Mouse (Mus musculus) cerebellum, adult 2 months (tissue): ENCODE measurements at regions not wholly inside any gene's neighbourhood (a gene's known extent, or its start where the extent isn't known, plus 50 kb on each side); places are given as distances from the start of the nearest gene placed in this dataset.

Experiments used
- DNase-seq, 2 experiments: peaks; one replicate each; pipeline ENCODE4 v3.0.0; 2021
- H3K27ac ChIP-seq: fragments of 200-500 bp; 2 replicates; pipeline ENCODE4 v1.5.1; 2012; ENCODE audit warnings: low read length, control low read depth, inconsistent platforms; ENCODE audit not compliant: insufficient read depth
- H3K27me3 ChIP-seq: fragments of 200-500 bp; 2 replicates; pipeline ENCODE4 v1.6.1; 2012; ENCODE audit warnings: inconsistent platforms, mild to moderate bottlenecking, low read length, moderate library complexity; ENCODE audit not compliant: control insufficient read depth, insufficient read depth
- H3K4me1 ChIP-seq: fragments of 200-500 bp; 2 replicates; pipeline ENCODE4 v1.6.1; 2011; ENCODE audit warnings: low read length; ENCODE audit not compliant: control insufficient read depth, insufficient read depth
- H3K4me3 ChIP-seq: fragments of 200-500 bp; replicated peaks from 2 replicates; pipeline ENCODE3; 2011; ENCODE audit warnings: mild to moderate bottlenecking, low read depth, low read length, control low read depth; ENCODE audit not compliant: insufficient read depth
- CTCF ChIP-seq: fragments of 200-500 bp; IDR thresholded peaks from 2 replicates; pipeline ENCODE4 v1.5.1; 2011; ENCODE audit warnings: low read depth, mild to moderate bottlenecking, control low read depth, low read length, moderate library complexity, borderline replicate concordance; ENCODE audit not compliant: insufficient read depth
- POLR2A ChIP-seq: fragments of 200-500 bp; IDR thresholded peaks from 2 replicates; pipeline ENCODE4 v1.6.1; 2011; ENCODE audit warnings: low read length, control low read depth, borderline replicate concordance; ENCODE audit not compliant: insufficient read depth
- WGBS: fragments of 180-500 bp; shearing (Covaris S2); methylation state at CpG from one replicate; pipeline ENCODE4 v1.1.7; 2018; 5-methylcytosine and 5-hydroxymethylcytosine counted together

DNA sequence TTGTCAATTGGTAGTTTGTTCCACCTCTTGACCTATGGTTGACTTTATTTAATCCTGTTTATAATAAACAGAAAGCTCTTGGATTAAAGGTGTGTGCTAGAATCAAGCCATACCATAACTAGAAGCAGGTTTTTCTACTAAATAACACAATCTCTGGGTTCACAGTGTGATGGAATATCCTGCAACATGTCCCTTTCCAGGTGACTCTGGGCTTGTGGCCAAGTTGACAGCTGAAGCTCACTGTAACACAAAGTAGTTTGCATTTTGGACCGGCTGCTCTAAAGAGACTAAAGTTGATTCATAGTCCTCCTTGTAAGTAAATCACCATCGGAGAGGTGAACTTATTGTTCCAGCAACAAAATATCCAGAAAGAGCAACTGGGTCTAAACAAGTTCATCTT lies 149.3 kb upstream of the Kctd3 start:
- peaks cover 2% of the 10 kb centered on the region; the same call in 1 of the 2 replicates for H3K4me1 ChIP-seq
- no peak for TF ChIP-seq POLR2A
- TF ChIP-seq CTCF, result no peak
- H3K27ac ChIP-seq, result no peak overlapping the region
- WGBS, result 5% methylated on average over 2 of the region's 2 CpGs
- H3K27me3 ChIP-seq, result no peaks in the 10 kb centered on the region
- DNase-seq, result peak; percentile 61 to 80
- H3K4me3 ChIP-seq, result no peak overlapping the region

DNA sequence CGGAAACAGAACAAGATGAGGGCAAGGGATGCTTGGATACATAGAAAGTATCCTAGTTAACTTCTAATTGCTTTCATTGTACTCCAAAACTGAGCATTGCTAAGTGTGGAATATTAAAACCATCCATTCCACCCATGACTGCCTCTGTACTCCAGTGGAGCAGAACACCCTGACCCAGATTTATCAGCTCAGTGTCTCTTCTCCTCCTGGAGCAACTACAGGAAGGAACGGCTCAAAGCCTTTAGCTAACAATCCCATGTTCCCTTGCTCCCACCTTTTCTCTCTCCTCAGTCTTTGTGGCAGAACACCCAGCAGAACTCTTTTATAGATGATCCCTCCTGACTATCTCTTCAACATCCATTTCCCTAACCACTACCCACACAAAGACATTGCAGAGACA lies 146.7 kb upstream of the Kctd3 start:
- no peak for TF ChIP-seq CTCF
- no peak for TF ChIP-seq POLR2A
- H3K4me3 ChIP-seq, result no peak overlapping the region
- no peak overlapping the region for H3K27ac ChIP-seq
- H3K27me3 ChIP-seq, result no peaks in the 10 kb centered on the region
- WGBS, result 80% methylated on average over 2 of the region's 2 CpGs
- DNase-seq, result peak in 1 of 2 experiments; percentile 8
- peaks cover 2% of the 10 kb centered on the region; the same call in 1 of the 2 replicates for H3K4me1 ChIP-seq

GRCm38 (mm10) chr1:189153150-189153549 lies 145.5 kb upstream of the Kctd3 start:
- no peak overlapping the region for H3K27ac ChIP-seq
- no peak overlapping the region for H3K4me3 ChIP-seq
- H3K27me3 ChIP-seq, result no peaks in the 10 kb centered on the region
- TF ChIP-seq CTCF, result no peak
- no peak for TF ChIP-seq POLR2A
- DNase-seq, result no peak
- 72% methylated on average over 10 of the region's 10 CpGs for WGBS
- peaks cover 2% of the 10 kb centered on the region; the same call in 1 of the 2 replicates for H3K4me1 ChIP-seq

- WGBS, result 33% methylated on average over 9 of the region's 9 CpGs
- no peak overlapping the region for H3K27ac ChIP-seq
Measured at GRCm38 (mm10) chr1:189142982-189143451, 135.4 kb upstream of the Kctd3 start.

GRCm38 (mm10) chr1:189142551-189142950 lies 134.9 kb upstream of the Kctd3 start:
- no peaks in the 10 kb centered on the region; the same call in 1 of the 2 replicates for H3K27me3 ChIP-seq
- H3K4me1 ChIP-seq, result no peaks in the 10 kb centered on the region
- DNase-seq, result no peak
- WGBS, result 57% methylated on average over 7 of the region's 7 CpGs
- no peak overlapping the region for H3K27ac ChIP-seq
- no peak for TF ChIP-seq CTCF
- no peak for TF ChIP-seq POLR2A
- H3K4me3 ChIP-seq, result no peak overlapping the region

More at GRCm38 (mm10) chr1:189142982-189143451, 135.4 kb upstream of the Kctd3 start:
- Histone ChIP-seq H3K4me3 (no peak overlapping the region), H3K27me3 (no peaks in the 10 kb centered on the region; the same call in 1 of the 2 replicates), H3K4me1 (no peaks in the 10 kb centered on the region)
- no peak for DNase-seq
- no peak for TF ChIP-seq POLR2A
- no peak for TF ChIP-seq CTCF

DNA sequence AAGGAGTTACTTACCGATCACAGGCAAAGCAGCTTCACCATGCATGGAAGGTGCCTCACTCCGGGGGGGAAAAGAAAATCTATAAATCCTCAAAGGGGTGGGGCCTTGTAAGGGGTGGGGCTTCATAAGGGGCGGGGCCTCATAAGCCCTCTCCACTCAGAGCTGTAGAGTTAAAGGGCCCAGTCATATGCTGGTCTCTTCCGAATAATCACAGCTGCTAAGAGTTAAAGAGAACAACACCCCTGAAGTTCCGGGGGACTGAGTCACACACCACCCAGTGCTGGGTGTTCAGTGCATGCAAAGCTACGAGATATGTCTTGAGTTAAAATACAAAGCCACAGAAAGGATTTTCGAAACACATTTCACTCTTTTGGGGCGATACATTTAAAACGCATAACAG lies 134.1 kb upstream of the Kctd3 start:
- Histone ChIP-seq H3K27ac (no peak overlapping the region), H3K27me3 (no peaks in the 10 kb centered on the region; the same call in 1 of the 2 replicates), H3K4me1 (no peaks in the 10 kb centered on the region; the same call in 1 of the 2 replicates), H3K4me3 (no peak overlapping the region)
- DNase-seq, result no peak
- 92% methylated on average over 9 of the region's 9 CpGs for WGBS
- TF ChIP-seq POLR2A (no peak), CTCF (no peak)

- no peak overlapping the region for H3K27ac ChIP-seq
- no peaks in the 10 kb centered on the region; the same call in 1 of the 2 replicates for H3K27me3 ChIP-seq
- H3K4me3 ChIP-seq, result no peak overlapping the region
- TF ChIP-seq CTCF, result no peak
- no peak for TF ChIP-seq POLR2A
- 52% methylated on average over 7 of the region's 7 CpGs for WGBS
- no peak for DNase-seq
- no peaks in the 10 kb centered on the region; the same call in 1 of the 2 replicates for H3K4me1 ChIP-seq
Measured at GRCm38 (mm10) chr1:189136731-189137385, 129.2 kb upstream of the Kctd3 start.

DNA sequence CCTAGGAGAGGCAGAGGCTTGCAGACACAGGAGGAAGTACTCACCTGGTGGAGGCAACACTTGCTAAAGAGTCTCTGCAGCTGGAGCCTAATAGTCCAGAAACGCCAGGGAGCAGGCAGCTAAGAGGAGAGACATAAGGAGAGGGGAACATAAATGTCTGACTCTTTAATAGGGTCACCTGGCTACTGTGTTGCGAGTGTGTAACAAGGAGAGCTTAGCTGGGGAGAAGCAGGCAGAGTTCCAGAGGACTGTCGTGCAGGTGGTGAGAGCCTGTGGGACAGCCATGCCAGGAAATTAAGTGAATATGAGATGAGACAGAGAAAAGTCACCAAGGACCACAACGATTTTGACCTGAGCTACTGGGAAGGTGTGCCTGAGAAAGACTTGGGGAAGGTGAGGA lies 128.2 kb upstream of the Kctd3 start:
- H3K4me3 ChIP-seq, result no peak overlapping the region
- no peaks in the 10 kb centered on the region; the same call in 1 of the 2 replicates for H3K4me1 ChIP-seq
- no peak overlapping the region for H3K27ac ChIP-seq
- peak in 1 of 2 experiments; percentile 20 for DNase-seq
- no peak for TF ChIP-seq CTCF
- 24% methylated on average over 4 of the region's 4 CpGs for WGBS
- no peaks in the 10 kb centered on the region for H3K27me3 ChIP-seq
